Mouse (Mus musculus) bone marrow, adult 2 months (tissue): ENCODE data around the gene Sav1. TPM values are rescaled to one million over a fixed set of nuclear protein-coding genes. Genes with fewer than 3 reads are reported as not detected.

Experiments
- H3K27ac ChIP-seq: fragments of 200-500 bp; 2 replicates; pipeline ENCODE4 v1.5.1; 2012; ENCODE audit warnings: low read depth, mild to moderate bottlenecking, control low read depth, inconsistent platforms, low read length; ENCODE audit not compliant: control insufficient read depth, poor library complexity, insufficient read depth
- H3K4me1 ChIP-seq: fragments of 200-500 bp; 2 replicates; pipeline ENCODE4 v1.6.1; 2011; ENCODE audit warnings: low read length; ENCODE audit not compliant: control insufficient read depth, insufficient read depth
- H3K4me3 ChIP-seq: fragments of 200-500 bp; replicated peaks from 2 replicates; pipeline ENCODE3; 2011; ENCODE audit warnings: mild to moderate bottlenecking, low read depth, low read length, control low read depth; ENCODE audit not compliant: control insufficient read depth
- CTCF ChIP-seq: fragments of 200-500 bp; IDR thresholded peaks from 2 replicates; pipeline ENCODE4 v1.5.1; 2011; ENCODE audit warnings: low read length, control low read depth; ENCODE audit not compliant: control insufficient read depth, insufficient read depth
- POLR2A ChIP-seq: fragments of 200-500 bp; IDR thresholded peaks from 2 replicates; pipeline ENCODE4 v1.6.1; 2011; ENCODE audit warnings: low read depth, mild to moderate bottlenecking, control low read depth, low read length, borderline replicate concordance; ENCODE audit not compliant: control insufficient read depth
- WGBS: fragments of 180-500 bp; shearing (Covaris S2); methylation state at CpG from one replicate; pipeline ENCODE4 v1.1.7; 2018; 5-methylcytosine and 5-hydroxymethylcytosine counted together
- polyA plus RNA-seq: library from polyadenylated mRNA; stranded (reverse); fragments of >200 nt; gene quantifications from 2 replicates; pipeline ENCODE4 v1.2.4, GENCODE M21; 2011; ENCODE audit warnings: low replicate concordance; ENCODE audit not compliant: missing spikeins, insufficient read depth, insufficient read length

Gene Sav1
- 22.9 and 28.9 TPM in 2 replicates for polyA plus RNA-seq

- WGBS = under 1% methylated on average over 89 of the region's 102 CpGs
Observed at GRCm38 (mm10) chr12:69986786-69987497, at the start of gene Sav1. Sav1 (minus strand) TSS chr12:69987002.

GRCm38 (mm10) chr12:70026233-70026632, 39.4 kb upstream of the Sav1 start:
- TF ChIP-seq POLR2A = no peak
- no peak for TF ChIP-seq CTCF
- no peak overlapping the region for H3K4me3 ChIP-seq
- H3K4me1 ChIP-seq = no peaks in the 10 kb centered on the region
- H3K27ac ChIP-seq = no peak overlapping the region

More at GRCm38 (mm10) chr12:69986786-69987497, at the start of gene Sav1:
- peak within 1 kb of the TSS; percentile 99 for H3K4me3 ChIP-seq
- TF ChIP-seq POLR2A (peak; percentile 63; the same call in 1 of the 2 replicates), CTCF (no peak)
- H3K27ac ChIP-seq = peak within 1 kb of the TSS; percentile 93
- no peaks in the 10 kb centered on the region for H3K4me1 ChIP-seq

DNA sequence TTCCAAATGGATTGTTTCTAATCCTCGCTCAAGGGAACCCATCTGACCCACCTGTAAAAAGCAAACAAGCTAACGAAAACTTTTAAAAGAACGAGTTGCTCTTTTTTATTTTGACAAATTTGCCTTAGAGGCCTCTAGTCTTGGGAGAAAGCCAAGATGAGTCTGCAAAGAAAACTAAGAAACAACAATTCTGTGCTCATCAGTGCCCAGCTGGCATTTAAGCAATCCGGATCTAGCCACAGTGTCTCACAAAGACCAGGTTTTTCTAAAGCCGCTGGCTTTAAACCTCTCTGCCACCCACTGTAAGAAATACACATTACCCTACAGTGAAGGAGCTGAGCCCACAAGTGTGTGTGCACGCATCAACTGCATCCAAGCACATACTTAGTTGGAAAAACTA, 38.6 kb upstream of the Sav1 start:
- Histone ChIP-seq H3K27ac (no peak overlapping the region), H3K4me3 (no peak overlapping the region), H3K4me1 (no peaks in the 10 kb centered on the region)
- WGBS = 90% methylated on average over 6 of the region's 6 CpGs
- TF ChIP-seq POLR2A (no peak), CTCF (no peak)

DNA sequence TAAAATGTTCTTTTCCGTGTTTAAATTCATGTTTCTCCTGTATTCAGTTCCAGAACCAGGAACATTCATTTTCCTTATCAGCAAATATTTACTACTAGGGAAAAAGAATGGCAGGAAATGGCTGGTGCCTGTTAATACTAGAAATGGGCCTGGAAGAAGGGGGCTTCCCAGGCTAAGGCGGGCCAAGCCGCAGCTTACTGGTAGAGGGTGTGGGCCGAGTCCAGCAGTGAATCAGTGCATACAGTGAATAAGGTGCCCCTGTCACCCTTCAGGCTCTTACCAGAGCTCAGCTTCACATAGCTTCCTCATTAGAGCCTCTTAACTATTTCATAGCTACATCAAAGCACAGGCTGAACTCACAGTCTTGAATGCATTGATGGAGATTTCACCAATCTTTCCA, 36.8 kb upstream of the Sav1 start:
- TF ChIP-seq CTCF (no peak), POLR2A (no peak)
- Histone ChIP-seq H3K4me1 (no peaks in the 10 kb centered on the region), H3K4me3 (no peak overlapping the region), H3K27ac (no peak overlapping the region)
- 95% methylated on average over 4 of the region's 4 CpGs for WGBS

DNA sequence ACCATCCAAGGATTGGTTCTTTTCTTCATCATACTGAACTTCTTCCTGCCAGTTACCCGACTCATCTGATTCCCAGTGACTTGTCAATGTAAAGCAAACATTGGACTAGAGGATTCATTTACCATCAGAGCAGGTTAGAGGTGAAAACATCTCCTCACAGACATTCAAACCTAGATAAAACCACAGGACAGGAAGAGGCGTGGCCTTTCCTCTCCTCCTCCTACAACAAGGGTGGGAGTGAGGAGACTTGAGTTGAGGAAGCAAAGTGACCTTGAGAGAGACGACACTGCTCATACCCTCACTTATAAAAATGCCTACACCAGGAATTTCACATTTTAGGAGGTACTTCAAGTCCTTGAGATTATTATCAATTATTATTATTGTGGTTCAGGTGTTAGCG, 31.4 kb upstream of the Sav1 start:
- Histone ChIP-seq H3K4me3 (no peak overlapping the region), H3K27ac (no peak overlapping the region), H3K4me1 (no peaks in the 10 kb centered on the region)
- WGBS = 57% methylated on average over 4 of the region's 4 CpGs
- TF ChIP-seq POLR2A (no peak), CTCF (no peak)

DNA sequence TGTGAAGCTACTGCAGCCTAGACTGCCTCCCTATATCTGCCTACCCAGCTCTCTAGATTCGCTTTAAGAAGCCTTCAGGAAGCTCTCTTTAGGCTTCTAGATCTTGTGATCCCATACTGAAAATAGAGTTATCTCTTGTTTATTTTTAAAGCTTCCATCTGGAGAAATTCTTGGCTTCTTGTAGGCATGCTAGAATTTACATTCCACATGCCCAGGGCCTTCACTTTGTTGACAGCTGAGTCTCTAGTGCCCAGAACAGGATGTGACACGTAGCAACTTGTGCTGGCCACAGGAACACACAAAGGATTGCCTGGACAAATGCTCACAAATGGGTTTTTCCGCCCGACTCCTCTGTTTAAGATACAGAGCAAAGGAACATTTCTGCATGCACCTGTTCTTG, 29.1 kb upstream of the Sav1 start:
- TF ChIP-seq CTCF (no peak), POLR2A (no peak)
- Histone ChIP-seq H3K27ac (no peak overlapping the region), H3K4me1 (no peaks in the 10 kb centered on the region), H3K4me3 (no peak overlapping the region)
- WGBS = 84% methylated on average over 4 of the region's 4 CpGs

- Histone ChIP-seq H3K4me3 (no peak overlapping the region), H3K27ac (no peak overlapping the region), H3K4me1 (peaks cover 3% of the 10 kb centered on the region; the same call in 1 of the 2 replicates)
- TF ChIP-seq POLR2A = no peak
- TF ChIP-seq CTCF = no peak
- whole genome bisulfite sequencing = 82% methylated on average over 5 of the region's 5 CpGs
Observed at GRCm38 (mm10) chr12:70011681-70012080, 24.9 kb upstream of the Sav1 start.

DNA sequence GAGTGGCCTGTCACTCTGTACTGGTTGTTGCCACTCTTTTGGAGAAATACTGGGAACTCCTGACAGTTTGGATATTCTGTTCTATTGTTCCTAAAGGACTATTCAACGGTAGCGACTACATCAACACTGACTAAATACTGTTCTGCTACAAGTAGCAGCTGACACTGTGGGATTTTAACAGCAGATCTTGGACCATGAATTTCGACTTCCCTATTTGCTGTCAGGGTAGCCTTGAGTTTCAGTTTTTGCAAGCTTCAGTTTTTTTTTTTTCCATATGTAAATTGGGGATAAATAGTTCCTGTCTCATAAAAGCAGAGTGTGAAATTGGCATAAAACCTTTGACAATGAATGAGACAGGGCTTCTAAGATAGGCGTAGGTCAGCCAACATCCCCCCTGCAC, 23.6 kb upstream of the Sav1 start:
- WGBS = 76% methylated on average over 4 of the region's 4 CpGs
- Histone ChIP-seq H3K4me3 (no peak overlapping the region), H3K4me1 (peaks cover 3% of the 10 kb centered on the region; the same call in 1 of the 2 replicates), H3K27ac (no peak overlapping the region)
- TF ChIP-seq CTCF = no peak
- TF ChIP-seq POLR2A = no peak
